ENCODE assay signal across 11 mouse cellular contexts in the genomic region with DNA sequence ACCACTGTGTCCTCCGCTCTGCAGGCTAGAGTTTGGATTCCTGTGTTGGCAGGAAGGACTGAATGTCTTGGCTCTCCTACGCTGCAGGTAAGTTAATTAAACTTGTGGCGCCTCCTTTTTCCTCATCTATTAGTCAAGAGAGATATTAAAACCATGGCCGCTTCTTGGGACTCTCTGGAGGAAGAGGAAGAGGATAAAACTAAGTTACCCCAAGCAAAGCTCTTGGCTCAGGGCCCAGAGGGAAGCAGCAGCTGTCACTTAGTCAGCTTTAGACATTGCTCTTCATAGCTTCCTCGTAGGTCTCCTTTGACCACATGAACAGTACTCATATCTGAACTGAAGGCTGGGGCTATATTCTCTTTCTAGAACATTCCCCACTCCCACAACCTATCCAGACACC. TPM values are rescaled to one million over a fixed set of nuclear protein-coding genes. Genes with fewer than 3 reads are reported as not detected.
DNase-seq lines count a peak whose midpoint lies in the region; ATAC-seq and TF ChIP-seq lines count a peak whose summit lies in the region.
"Had no signal": no experiment of that assay in that cellular context is flagged by ENCODE, and none has a peak within 500 bp of the region (broad histone marks: within the 10 kb centered on the region; RNA-seq: fewer than 3 reads in every experiment).

No protein-coding gene starts in this region.

- H3K36me3 ChIP-seq in midbrain, embryonic 13.5 days, result no peaks in the 10 kb centered on the region
- H3K36me3 ChIP-seq: heart, embryonic 13.5 days; liver, embryonic 15.5 days had no signal

- no peak for TF ChIP-seq CTCF in gastrocnemius, adult 2 months (IDR thresholded peaks at IDR 0.05)

- H3K27me3 ChIP-seq in midbrain, embryonic 13.5 days, result no peaks in the 10 kb centered on the region
- H3K27me3 ChIP-seq: liver, embryonic 15.5 days had no signal

- H3K4me2 ChIP-seq in midbrain, embryonic 13.5 days (replicated peaks), result no peak overlapping the region
- H3K4me2 ChIP-seq: heart, embryonic 13.5 days; liver, embryonic 15.5 days had no signal

- no peak overlapping the region for H3K4me3 ChIP-seq in gastrocnemius, adult 2 months
- H3K4me3 ChIP-seq in midbrain, embryonic 13.5 days (replicated peaks), result no peak overlapping the region
- H3K4me3 ChIP-seq: heart, embryonic 13.5 days; liver, embryonic 15.5 days had no signal

- H3K9me3 ChIP-seq in midbrain, embryonic 13.5 days, result no peaks in the 10 kb centered on the region
- H3K9me3 ChIP-seq: heart, embryonic 13.5 days; liver, embryonic 15.5 days had no signal

- no peak for ATAC-seq in midbrain, embryonic 13.5 days

- peak; percentile 54 for DNase-seq in gastrocnemius, adult 2 months
- no peak for DNase-seq in gastrocnemius, postnatal 25 days
- DNase-seq in spleen, postnatal 36 days (ENCODE audit: low spot score in 2 of 2), result peak; percentile 22 to 31
- no peak for DNase-seq in spleen, postnatal 14 days (ENCODE audit: low spot score in 2 of 2)
- DNase-seq in layer of hippocampus, adult 11-12 months (ENCODE audit: low spot score), result peak; percentile 53
- no peak for DNase-seq in embryo, embryonic 9.5 days (ENCODE audit: extremely low spot score)
- DNase-seq in cerebellum, adult 9-10 months, result no peak
- DNase-seq: cerebellum, adult 2 months had no signal

- no peak overlapping the region for H3K9ac ChIP-seq in midbrain, embryonic 13.5 days (replicated peaks)
- H3K9ac ChIP-seq: heart, embryonic 13.5 days; liver, embryonic 15.5 days had no signal

- intact Hi-C loops in gastrocnemius, adult 2 months (cut with DNase I), result no loop called here

- H3K27ac ChIP-seq in gastrocnemius, adult 2 months, result no peak overlapping the region
- H3K27ac ChIP-seq in midbrain, embryonic 13.5 days, result no peak overlapping the region
- H3K27ac ChIP-seq: heart, embryonic 13.5 days; liver, embryonic 15.5 days had no signal

- WGBS in midbrain, embryonic 13.5 days, result 82% methylated on average over 5 of the region's 5 CpGs

- no peaks in the 10 kb centered on the region for H3K4me1 ChIP-seq in midbrain, embryonic 13.5 days (replicated peaks)
- H3K4me1 ChIP-seq: heart, embryonic 13.5 days; liver, embryonic 15.5 days had no signal

RNA-seq across cellular contexts. Expression of a gene that starts 10.5 kb away (rescaled TPM):
- total RNA-seq in gastrocnemius, adult 2 months (2021), result 10 to 100 TPM; 30.4 to 35.2 TPM
- total RNA-seq in gastrocnemius, postnatal 25 days (2021), result 10 to 100 TPM; 35.5 to 45.9 TPM
- polyA plus RNA-seq in midbrain, embryonic 13.5 days (2015; fragmentation: Nextera tagmentation; extraction: Ambion mirVana), result 6.8 and 7.0 TPM in 2 replicates

Comparison
In these comparisons a context has a peak if more than half of its experiments do, and no peak if none do; other contexts are left out.
1. DNase-seq: peak in gastrocnemius, adult 2 months (single experiment), spleen, postnatal 36 days (2 of 2) and layer of hippocampus, adult 11-12 months (single experiment); none in gastrocnemius, postnatal 25 days (single experiment), spleen, postnatal 14 days (0 of 2), embryo, embryonic 9.5 days (single experiment) and cerebellum, adult 9-10 months (single experiment).